Mouse (Mus musculus) spleen, postnatal 10 days (tissue): ENCODE results near the gene Gm14391.
"Not testable (repeated sequence)": the region's sequence is repeated elsewhere in the genome, so short reads cannot be mapped to it uniquely, and the experiment has no call there.

ENCODE experiments used
- DNase-seq, 2 experiments: peaks; one replicate each; pipeline ENCODE4 v3.0.0; 2021 to 2022; ENCODE audit warnings: low spot score in 2 of 2

Gm14391 gene

DNA sequence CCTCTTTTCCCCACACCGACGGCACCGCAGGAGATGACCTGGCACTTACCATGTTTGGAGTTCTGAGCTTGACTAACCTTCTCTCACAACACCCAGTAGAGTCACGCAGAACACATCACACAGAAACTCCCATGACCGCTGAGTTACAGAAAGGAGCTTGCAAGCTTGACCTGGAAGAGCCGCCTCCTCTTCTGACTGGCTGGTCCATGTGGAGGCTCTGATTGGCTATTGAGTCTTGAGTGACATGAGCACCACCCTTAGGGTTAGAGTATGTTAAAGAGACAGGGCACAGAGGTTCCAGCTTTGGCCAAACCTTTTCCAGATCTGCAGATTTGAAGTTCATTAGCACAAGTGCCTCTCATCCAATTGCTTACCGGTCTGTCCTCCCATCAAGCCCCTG, at the start of gene Gm14391:
TSS of gene Gm14391 (minus strand) at position 186 of the 400 bp plus-strand sequence.
- not testable (repeated sequence) for DNase-seq

- not testable (repeated sequence) for DNase-seq
Measured at GRCm38 (mm10) chr2:175179008-175179407, 27.7 kb downstream of the Gm14391 start.

GRCm38 (mm10) chr2:175176312-175176711, 30.4 kb downstream of the Gm14391 start:
- no peak for DNase-seq

DNA sequence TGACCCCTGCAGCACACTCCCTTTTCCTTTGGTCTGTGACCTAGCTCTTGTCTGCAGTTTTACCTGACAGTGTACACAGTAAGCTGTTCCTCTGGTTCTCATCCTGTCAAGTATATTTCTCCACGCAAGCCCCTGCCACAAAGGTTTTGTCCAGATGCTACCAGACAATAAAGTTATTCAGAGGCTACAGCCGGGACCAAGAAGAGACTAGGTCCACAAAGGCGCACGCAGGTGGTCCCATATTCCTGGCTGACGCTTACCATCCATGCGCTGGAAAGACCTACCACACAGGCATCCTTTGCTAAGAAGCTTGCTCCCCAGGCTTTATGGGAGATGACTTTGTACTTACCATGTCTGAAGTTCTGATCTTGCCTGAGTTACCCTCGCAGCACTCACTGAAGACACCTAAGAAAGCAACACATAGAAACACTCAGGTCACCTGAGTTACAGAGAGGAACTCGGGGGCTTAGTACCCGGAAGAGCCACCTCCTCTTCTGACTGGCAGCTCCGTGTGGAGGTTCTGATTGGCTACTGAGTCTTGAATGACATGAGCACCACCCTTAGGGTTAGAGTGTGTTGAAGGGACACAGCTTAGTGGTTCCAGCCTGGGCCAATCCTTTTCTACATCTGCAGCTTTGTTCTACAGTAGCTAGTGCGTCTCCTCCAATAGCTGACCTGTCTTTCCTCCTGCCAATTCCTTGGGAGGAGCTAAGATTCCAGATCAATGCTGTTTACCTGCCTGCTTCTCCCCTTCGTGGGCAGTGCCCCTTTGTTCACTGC, 31.1 kb downstream of the Gm14391 start, which contains the start of gene Gm14443:
TSS of gene Gm14443 (minus strand) at position 471 of the 780 bp plus-strand sequence.
- DNase-seq = not testable (repeated sequence)

DNA sequence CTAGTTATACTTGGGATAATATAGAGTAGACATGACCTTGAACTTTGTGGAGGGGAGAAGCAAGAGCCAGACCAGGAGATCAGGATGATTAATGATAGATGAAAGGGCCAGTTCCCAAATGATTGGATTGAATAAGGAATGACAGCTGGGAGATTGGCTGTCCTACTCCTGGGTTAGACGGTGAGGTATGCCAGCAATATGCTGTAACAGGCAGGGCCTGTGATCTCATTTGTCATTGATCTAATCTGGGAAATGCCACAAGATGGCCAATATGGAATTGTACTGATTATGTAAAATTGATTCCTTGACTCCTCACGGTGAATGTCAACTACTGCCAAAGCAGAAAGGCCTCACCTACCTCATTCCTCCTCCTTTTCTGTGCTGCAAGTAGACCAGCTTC, 32.7 kb downstream of the Gm14391 start:
- not testable (repeated sequence) for DNase-seq

DNA sequence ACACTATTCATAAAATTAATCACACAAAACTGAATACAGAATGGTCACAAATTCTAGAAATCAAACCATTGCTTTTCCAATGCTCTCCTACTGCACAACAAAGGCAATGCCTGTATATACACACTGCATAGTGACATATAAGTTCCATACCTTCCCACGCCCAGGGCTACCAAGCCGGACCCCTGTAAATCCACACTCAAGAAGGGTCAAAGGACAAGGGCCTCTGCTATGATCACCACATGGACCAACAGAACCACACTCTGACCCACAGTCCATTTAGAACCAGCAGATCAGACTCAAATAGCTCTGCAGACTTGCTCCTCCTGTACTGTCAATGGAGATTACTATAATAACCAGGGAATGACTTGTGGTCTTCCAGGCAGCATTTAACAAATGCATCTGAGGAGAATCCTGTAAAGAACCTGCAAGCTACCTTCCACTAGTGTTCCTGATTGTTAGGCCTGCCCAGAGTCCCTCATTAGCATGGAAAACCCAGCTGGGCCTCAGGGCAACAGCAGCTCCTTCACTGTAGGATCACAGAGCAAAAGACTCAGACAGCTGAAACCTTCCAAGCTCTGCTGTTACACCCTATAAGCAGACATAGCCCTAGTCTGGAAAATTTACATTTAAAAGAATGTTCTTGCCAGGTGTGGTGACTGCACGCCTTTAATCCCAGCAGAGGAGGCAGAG, 33.7 kb downstream of the Gm14391 start:
- not testable (repeated sequence) for DNase-seq

GRCm38 (mm10) chr2:175172123-175172522, 34.6 kb downstream of the Gm14391 start:
- no peak for DNase-seq

DNA sequence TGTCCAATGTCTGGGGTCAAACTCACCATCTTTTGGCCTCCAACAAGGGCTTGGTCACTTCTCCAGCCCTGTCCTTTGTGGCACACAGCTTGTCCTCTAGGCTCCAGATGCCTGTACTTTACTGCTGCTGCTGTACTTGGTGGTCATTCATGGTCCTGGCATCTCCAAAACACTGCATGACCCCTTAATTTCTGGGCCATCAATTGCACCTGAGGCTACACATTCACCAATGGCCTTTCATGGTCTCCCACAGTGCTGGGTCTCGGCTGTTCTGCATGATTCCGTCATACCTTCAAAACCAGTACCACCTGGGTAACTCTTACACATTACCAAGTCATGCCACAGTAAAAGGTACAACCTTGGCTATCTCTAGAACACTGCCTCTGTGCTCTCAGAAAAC, 39.8 kb downstream of the Gm14391 start:
- DNase-seq = not testable (repeated sequence)

DNA sequence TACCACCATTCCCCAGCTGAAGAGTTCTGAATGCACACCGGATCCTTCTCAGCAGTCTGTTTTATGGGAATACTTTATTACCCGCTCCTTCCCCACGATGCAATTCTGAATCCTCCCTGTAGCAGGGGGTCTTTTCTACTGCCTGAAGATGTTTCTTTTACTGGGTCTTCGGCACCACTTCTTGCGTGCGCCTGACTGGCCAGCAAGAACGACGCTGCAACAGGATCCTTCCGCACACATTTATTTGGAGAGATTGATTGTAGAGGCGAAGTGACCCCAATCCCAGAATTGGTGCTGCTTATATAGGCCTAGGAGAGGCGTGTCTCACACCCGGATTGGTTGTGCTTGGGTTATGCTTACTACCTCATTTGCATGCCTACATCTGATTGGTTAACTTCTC, 41.6 kb downstream of the Gm14391 start:
- not testable (repeated sequence) for DNase-seq

DNA sequence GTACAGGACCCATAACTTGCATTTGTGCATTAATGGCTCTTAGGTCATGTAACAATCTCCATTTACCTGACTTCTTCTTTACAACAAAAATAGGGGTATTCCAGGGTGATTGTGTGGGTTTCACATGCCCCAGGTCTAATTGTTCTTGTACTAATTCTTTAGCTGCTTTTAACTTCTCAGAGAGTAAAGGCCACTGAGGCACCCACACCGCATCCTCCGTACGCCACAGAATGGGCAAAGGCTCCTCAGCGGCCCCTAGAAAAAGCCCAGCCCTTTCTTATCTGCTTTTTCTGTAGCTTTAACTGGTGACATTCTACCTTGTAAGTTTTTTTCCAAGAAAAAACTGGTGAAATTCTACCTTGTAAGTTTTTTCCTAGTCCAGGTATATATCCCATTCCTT, 45.3 kb downstream of the Gm14391 start:
- DNase-seq = not testable (repeated sequence)

- DNase-seq = no peak
Measured at GRCm38 (mm10) chr2:175158642-175159041, 48.1 kb downstream of the Gm14391 start.

DNA sequence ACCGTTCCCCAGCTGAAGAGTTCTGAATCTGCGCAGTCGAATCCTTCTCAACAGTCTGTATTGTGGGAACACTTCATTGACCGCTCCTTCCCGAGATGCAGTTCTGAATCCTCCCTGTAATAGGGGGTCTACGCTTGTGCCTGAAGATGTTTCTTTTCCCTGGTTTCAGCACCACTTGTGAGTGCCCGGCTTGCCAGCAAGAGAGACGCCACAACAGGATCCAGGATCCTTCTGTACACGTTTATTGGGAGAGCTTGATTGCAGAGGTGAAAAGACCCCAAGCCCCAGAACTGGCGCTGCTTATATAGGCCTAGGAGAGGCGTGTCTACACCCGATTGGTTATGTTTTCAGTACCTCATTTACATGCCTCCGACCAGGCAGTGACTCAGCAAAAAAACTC, 50.0 kb downstream of the Gm14391 start:
- no peak for DNase-seq

- not testable (repeated sequence) for DNase-seq
Measured at GRCm38 (mm10) chr2:175141993-175142295, 64.8 kb downstream of the Gm14391 start, which contains the start of gene Gm14399. Gene Gm14399, minus strand, starts transcription at chr2:175142012.

DNA sequence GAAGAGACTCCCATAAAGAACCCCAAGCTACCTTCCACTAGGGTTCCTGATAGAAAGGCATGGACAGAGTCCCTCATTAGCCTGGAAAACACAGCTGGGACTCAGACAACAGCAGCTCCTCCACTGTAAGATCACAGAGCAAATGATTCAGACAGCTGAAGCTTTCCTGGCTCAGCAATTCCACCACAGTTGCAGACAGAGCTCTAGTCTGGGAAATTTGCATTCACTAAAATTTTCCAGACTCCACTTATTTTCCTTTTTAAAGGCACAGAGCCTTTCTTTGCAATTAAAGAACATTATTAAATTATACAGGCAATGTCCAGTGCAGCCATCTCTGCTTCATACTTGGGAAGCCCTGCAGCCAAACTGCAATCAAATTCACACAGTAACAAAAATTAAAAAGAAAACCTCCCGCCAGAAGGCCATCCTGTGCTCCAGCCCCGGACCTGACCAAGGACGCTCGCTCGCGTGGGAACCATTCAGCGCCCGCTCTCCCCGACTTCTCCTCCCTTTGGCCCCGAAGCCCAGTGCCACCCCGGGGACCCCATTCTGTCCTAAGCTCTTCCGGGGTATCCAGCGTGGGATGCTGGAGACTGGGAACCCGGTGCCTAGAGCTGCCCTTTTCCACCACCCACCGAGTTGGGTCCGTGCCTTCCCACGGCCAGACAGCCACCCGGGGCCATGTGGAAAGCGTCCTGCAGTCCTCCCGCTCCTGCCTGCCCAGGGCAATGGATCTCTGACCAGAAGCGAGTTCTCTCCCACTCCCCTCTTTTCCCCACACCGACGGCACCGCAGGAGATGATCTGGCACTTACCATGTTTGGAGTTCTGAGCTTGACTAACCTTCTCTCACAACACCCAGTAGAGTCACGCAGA, 65.4 kb downstream of the Gm14391 start:
- not testable (repeated sequence) for DNase-seq
